Mouse (Mus musculus) small intestine, adult 2 months (tissue): ENCODE data around the gene Prmt9.

Experiments used
- CTCF ChIP-seq: fragments of 200-500 bp; IDR thresholded peaks from 2 replicates; pipeline ENCODE4 v1.5.1; 2012; ENCODE audit warnings: low read depth, mild to moderate bottlenecking, control low read depth, inconsistent platforms, low read length, moderate library complexity, mixed read lengths; ENCODE audit not compliant: insufficient replicate concordance, insufficient read length; ENCODE audit errors: extremely low read depth
- POLR2A ChIP-seq: fragments of 200-500 bp; IDR thresholded peaks from 2 replicates; pipeline ENCODE4 v1.6.1; 2012; ENCODE audit warnings: low read depth, mild to moderate bottlenecking, control low read depth, inconsistent platforms, low read length, moderate library complexity

DNA sequence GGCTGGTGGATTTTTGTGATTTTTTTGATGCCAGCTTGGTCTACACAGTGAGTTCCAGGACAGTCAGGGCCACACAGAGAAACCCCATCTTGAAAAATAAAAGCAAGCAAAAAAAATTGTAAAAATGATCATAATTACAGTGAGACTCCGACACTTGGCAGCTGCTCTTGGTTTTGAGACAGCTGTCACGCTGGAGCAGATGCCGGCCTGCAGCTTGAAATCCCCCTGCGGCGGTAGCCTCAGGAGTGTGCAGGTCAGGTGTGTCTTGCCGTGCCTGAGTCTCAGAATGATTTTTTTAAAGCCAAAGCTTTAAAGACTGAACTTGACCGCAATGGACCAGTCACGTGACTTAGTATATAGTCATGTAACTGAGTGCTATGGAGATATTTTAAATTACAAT is 23.1 kb upstream of the Prmt9 start:
- TF ChIP-seq CTCF: no peak
- TF ChIP-seq POLR2A: no peak
